Comparison of ENCODE assay signal across 9 mouse cellular contexts in genomic region chr10:116768642-116769041, GRCm38 (mm10).
DNase-seq lines count a peak whose midpoint lies in the region; ATAC-seq lines count a peak whose summit lies in the region.
"Had no signal": no experiment of that assay in that cellular context is flagged by ENCODE, and none has a peak within 500 bp of the region (broad histone marks: within the 10 kb centered on the region; RNA-seq: fewer than 3 reads in every experiment).

No protein-coding gene starts in this region.

- no peak overlapping the region for H3K27ac ChIP-seq in embryonic facial prominence, embryonic 11.5 days (replicated peaks; ENCODE audit: low read depth, low read length)
- no peak overlapping the region; the same call in 1 of the 2 replicates for H3K27ac ChIP-seq in embryonic facial prominence, embryonic 10.5 days (replicated peaks)
- no peak overlapping the region for H3K27ac ChIP-seq in midbrain, embryonic 14.5 days (replicated peaks; ENCODE audit: low read depth, low read length)
- H3K27ac ChIP-seq in midbrain, embryonic 10.5 days (replicated peaks): no peak overlapping the region

- H3K4me2 ChIP-seq in embryonic facial prominence, embryonic 11.5 days (ENCODE audit: low read depth, low read length): no peak overlapping the region
- H3K4me2 ChIP-seq in midbrain, embryonic 14.5 days (ENCODE audit: low read length): no peak overlapping the region

- WGBS in embryonic facial prominence, embryonic 11.5 days: 65% methylated on average over 13 of the region's 13 CpGs
- 74% methylated on average over 13 of the region's 13 CpGs for WGBS in embryonic facial prominence, embryonic 10.5 days
- 58% methylated on average over 13 of the region's 13 CpGs for WGBS in midbrain, embryonic 14.5 days
- WGBS in midbrain, embryonic 10.5 days: 80% methylated on average over 13 of the region's 13 CpGs

- H3K4me3 ChIP-seq in embryonic facial prominence, embryonic 11.5 days (ENCODE audit: low read depth, low read length): no peak overlapping the region
- H3K4me3 ChIP-seq in embryonic facial prominence, embryonic 10.5 days: no peak overlapping the region
- no peak overlapping the region for H3K4me3 ChIP-seq in midbrain, embryonic 14.5 days (replicated peaks; ENCODE audit: low read depth, low read length)
- no peak overlapping the region for H3K4me3 ChIP-seq in midbrain, embryonic 10.5 days

- DNase-seq in embryonic facial prominence, embryonic 11.5 days (ENCODE audit: low spot score): peak; percentile 52
- DNase-seq in embryonic facial prominence, embryonic 10.5 days (ENCODE audit: low spot score): no peak
- DNase-seq in midbrain, embryonic 14.5 days: peak; percentile 75
- DNase-seq in midbrain, embryonic 10.5 days (ENCODE audit: low spot score): no peak
- DNase-seq in heart, postnatal 10 days: peak; percentile 50 to 63
- DNase-seq in retina, postnatal 1 day: peak; percentile 75
- no peak for DNase-seq in neural tube, embryonic 10.5 days (ENCODE audit: extremely low spot score, low spot score)
- no peak for DNase-seq in ovary, postnatal 14 days (ENCODE audit: low spot score)

- ATAC-seq in embryonic facial prominence, embryonic 11.5 days (replicated peaks; ENCODE audit: insufficient number of reproducible peaks, low FRiP score, low TSS enrichment, low read depth): no peak
- no peak for ATAC-seq in midbrain, embryonic 14.5 days (ENCODE audit: low FRiP score, low TSS enrichment)
- ATAC-seq: CD4-positive, CD25-positive, alpha-beta regulatory T cell, adult 4 months had no signal

- H3K27me3 ChIP-seq in embryonic facial prominence, embryonic 11.5 days (ENCODE audit: control insufficient read depth, insufficient read depth, low read length): no peaks in the 10 kb centered on the region
- H3K27me3 ChIP-seq in embryonic facial prominence, embryonic 10.5 days (replicated peaks; ENCODE audit: low read depth, poor library complexity, severe bottlenecking): no peaks in the 10 kb centered on the region
- H3K27me3 ChIP-seq in midbrain, embryonic 14.5 days (ENCODE audit: control insufficient read depth, insufficient read depth, low read length): no peaks in the 10 kb centered on the region
- H3K27me3 ChIP-seq in midbrain, embryonic 10.5 days (ENCODE audit: low read depth, poor library complexity, severe bottlenecking): no peaks in the 10 kb centered on the region

- H3K9me3 ChIP-seq in embryonic facial prominence, embryonic 11.5 days (replicated peaks; ENCODE audit: control insufficient read depth, low read length): no peaks in the 10 kb centered on the region
- H3K9me3 ChIP-seq in embryonic facial prominence, embryonic 10.5 days: no peaks in the 10 kb centered on the region
- no peaks in the 10 kb centered on the region for H3K9me3 ChIP-seq in midbrain, embryonic 14.5 days (ENCODE audit: control insufficient read depth, low read length)
- H3K9me3 ChIP-seq in midbrain, embryonic 10.5 days (replicated peaks): no peaks in the 10 kb centered on the region

- H3K36me3 ChIP-seq in embryonic facial prominence, embryonic 11.5 days (replicated peaks; ENCODE audit: control insufficient read depth, insufficient read depth, low read depth, low read length): no peaks in the 10 kb centered on the region
- no peaks in the 10 kb centered on the region for H3K36me3 ChIP-seq in embryonic facial prominence, embryonic 10.5 days (replicated peaks)
- H3K36me3 ChIP-seq in midbrain, embryonic 14.5 days (ENCODE audit: control insufficient read depth, insufficient read depth, low read length): no peaks in the 10 kb centered on the region
- H3K36me3 ChIP-seq in midbrain, embryonic 10.5 days: no peaks in the 10 kb centered on the region

- H3K9ac ChIP-seq in embryonic facial prominence, embryonic 11.5 days (replicated peaks; ENCODE audit: low read length): no peak overlapping the region
- H3K9ac ChIP-seq in midbrain, embryonic 14.5 days (replicated peaks; ENCODE audit: low read length): no peak overlapping the region

- intact Hi-C loops in heart, postnatal 10 days (cut with DNase I): no loop called here

- no peaks in the 10 kb centered on the region for H3K4me1 ChIP-seq in embryonic facial prominence, embryonic 11.5 days (ENCODE audit: control insufficient read depth, insufficient read depth, low read length)
- H3K4me1 ChIP-seq in embryonic facial prominence, embryonic 10.5 days: peaks cover 1% of the 10 kb centered on the region; the same call in 1 of the 2 replicates
- 0 out of 2 replicates have a peak, but pooled peaks cover 4% of the 10 kb centered on the region for H3K4me1 ChIP-seq in midbrain, embryonic 14.5 days (ENCODE audit: control insufficient read depth, insufficient read depth, low read length)
- H3K4me1 ChIP-seq in midbrain, embryonic 10.5 days: no peaks in the 10 kb centered on the region

Comparison
In these comparisons a context has a peak if more than half of its experiments do, and no peak if none do; other contexts are left out.
1. DNase-seq: peak in embryonic facial prominence, embryonic 11.5 days (single experiment), midbrain, embryonic 14.5 days (single experiment), heart, postnatal 10 days (2 of 2) and retina, postnatal 1 day (single experiment); none in embryonic facial prominence, embryonic 10.5 days (single experiment), midbrain, embryonic 10.5 days (single experiment), neural tube, embryonic 10.5 days (single experiment) and ovary, postnatal 14 days (single experiment).